8 mouse cellular contexts compared by ENCODE assay signal in the genomic region with DNA sequence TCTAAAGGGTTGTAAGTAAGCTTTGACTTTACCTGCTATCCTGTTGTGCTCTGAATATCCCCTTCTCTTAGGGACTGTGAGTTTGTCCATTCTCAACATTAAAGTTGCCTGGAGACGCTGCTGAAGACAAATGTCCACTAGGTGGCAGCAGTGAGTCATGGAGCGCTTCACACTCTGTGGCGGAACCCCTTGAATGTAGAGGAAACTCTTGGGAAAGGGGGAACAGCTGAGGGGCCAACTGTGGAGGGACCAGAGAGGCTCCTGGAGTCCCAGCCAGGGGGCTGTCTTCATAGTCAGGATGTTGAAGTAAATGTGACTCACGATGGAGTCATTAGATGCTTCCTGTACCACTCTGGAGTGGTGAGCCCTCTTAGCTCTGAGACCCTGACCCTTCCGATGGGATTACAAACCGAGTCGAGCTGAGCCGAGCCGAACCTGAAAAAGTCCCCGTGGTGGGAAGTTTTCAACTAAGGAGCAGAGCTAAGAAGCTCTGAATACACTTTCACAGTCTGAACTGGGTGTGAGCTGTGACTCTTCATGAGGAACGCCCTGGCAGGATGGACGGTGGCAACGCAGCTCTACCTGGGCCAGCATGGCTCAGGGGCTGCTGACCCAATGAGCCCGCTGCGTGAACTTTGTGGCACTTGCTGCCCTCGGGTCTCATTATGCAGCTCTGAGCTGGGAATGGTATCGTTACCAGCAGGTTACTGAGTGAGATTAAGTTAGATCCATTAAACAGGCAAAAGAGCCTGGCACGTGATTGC. TPM values are rescaled to one million over a fixed set of nuclear protein-coding genes. Genes with fewer than 3 reads are reported as not detected.
A peak's percentile ranks its signal among the peaks of the same experiment; 100 is the strongest.
DNase-seq lines count a peak whose midpoint lies in the region; ATAC-seq and TF ChIP-seq lines count a peak whose summit lies in the region.

No protein-coding gene starts in this region.

- 0 out of 2 replicates have a peak, but pooled peaks cover 2% of the 10 kb centered on the region for H3K4me1 ChIP-seq in kidney, embryonic 15.5 days
- no peaks in the 10 kb centered on the region for H3K4me1 ChIP-seq in forebrain, postnatal 0 days (ENCODE audit: insufficient read depth)
- H3K4me1 ChIP-seq in liver, adult 2 months (ENCODE audit: control insufficient read depth, insufficient read depth, low read length), result no peaks in the 10 kb centered on the region
- H3K4me1 ChIP-seq in stomach, postnatal 0 days (replicated peaks; ENCODE audit: control insufficient read depth, insufficient read depth), result no peaks in the 10 kb centered on the region

- peak; percentile 11 for DNase-seq in kidney, adult 11 months
- peak; percentile 87 to 90 for DNase-seq in cerebellum, adult 18-20 months
- DNase-seq in forebrain, postnatal 0 days, result peak; percentile 89
- DNase-seq in kidney, adult 8-10 months, result peak; percentile 18 to 66
- DNase-seq in liver, adult 2 months (ENCODE audit: extremely low read depth, low read depth, low spot score), result peak; percentile 27
- DNase-seq in neural tube, embryonic 10.5 days (ENCODE audit: extremely low spot score, low spot score), result peak; percentile 80
- DNase-seq in stomach, postnatal 0 days (ENCODE audit: low spot score), result peak; percentile 72

- H3K27me3 ChIP-seq in kidney, embryonic 15.5 days, result peaks cover 30% of the 10 kb centered on the region
- H3K27me3 ChIP-seq in forebrain, postnatal 0 days (ENCODE audit: insufficient read depth, low read length), result no peaks in the 10 kb centered on the region; the same call in 1 of the 2 replicates
- H3K27me3 ChIP-seq in liver, adult 2 months (ENCODE audit: control insufficient read depth, insufficient read depth, low read length), result peaks cover 4% of the 10 kb centered on the region; the same call in 1 of the 2 replicates
- no peaks in the 10 kb centered on the region for H3K27me3 ChIP-seq in stomach, postnatal 0 days (ENCODE audit: control insufficient read depth, insufficient read depth, low read length)

- H3K9ac ChIP-seq in kidney, embryonic 15.5 days, result no peak overlapping the region
- H3K9ac ChIP-seq in forebrain, postnatal 0 days, result no peak overlapping the region
- no peak overlapping the region for H3K9ac ChIP-seq in liver, adult 2 months (ENCODE audit: low read depth, low read length)
- H3K9ac ChIP-seq in stomach, postnatal 0 days (ENCODE audit: low read length), result no peak overlapping the region

- no peak for TF ChIP-seq POLR2A in liver, adult 2 months (IDR thresholded peaks at IDR 0.05; ENCODE audit: extremely low read depth, insufficient read depth, low read length)

- no peak overlapping the region for H3K4me2 ChIP-seq in kidney, embryonic 15.5 days
- no peak overlapping the region for H3K4me2 ChIP-seq in forebrain, postnatal 0 days (ENCODE audit: low read depth)
- no peak overlapping the region for H3K4me2 ChIP-seq in stomach, postnatal 0 days (replicated peaks; ENCODE audit: low read depth)

- no peak for ATAC-seq in kidney, embryonic 15.5 days (replicated peaks; ENCODE audit: low FRiP score)
- peak; percentile 70 for ATAC-seq in forebrain, postnatal 0 days
- ATAC-seq in stomach, postnatal 0 days (ENCODE audit: low FRiP score, low TSS enrichment), result peak; percentile 32; the same call in 1 of the 2 replicates

- H3K4me3 ChIP-seq in kidney, embryonic 15.5 days (replicated peaks), result no peak overlapping the region
- no peak overlapping the region for H3K4me3 ChIP-seq in forebrain, postnatal 0 days (ENCODE audit: low read depth, low read length)
- no peak overlapping the region for H3K4me3 ChIP-seq in liver, adult 2 months (ENCODE audit: insufficient read depth, low read depth, low read length)
- H3K4me3 ChIP-seq in stomach, postnatal 0 days (ENCODE audit: low read depth, low read length), result no peak overlapping the region

- H3K36me3 ChIP-seq in kidney, embryonic 15.5 days, result no peaks in the 10 kb centered on the region
- H3K36me3 ChIP-seq in forebrain, postnatal 0 days (ENCODE audit: insufficient read depth), result no peaks in the 10 kb centered on the region
- H3K36me3 ChIP-seq in liver, adult 2 months (ENCODE audit: control insufficient read depth, insufficient read depth, low read length), result no peaks in the 10 kb centered on the region
- H3K36me3 ChIP-seq in stomach, postnatal 0 days (ENCODE audit: control insufficient read depth, insufficient read depth, low read length), result no peaks in the 10 kb centered on the region

- no peaks in the 10 kb centered on the region for H3K9me3 ChIP-seq in kidney, embryonic 15.5 days (replicated peaks)
- no peaks in the 10 kb centered on the region for H3K9me3 ChIP-seq in forebrain, postnatal 0 days (ENCODE audit: low read length)
- H3K9me3 ChIP-seq in stomach, postnatal 0 days (ENCODE audit: control insufficient read depth, low read length), result no peaks in the 10 kb centered on the region

- no peak for TF ChIP-seq EP300 in stomach, postnatal 0 days (optimal IDR thresholded peaks at IDR 0.05)

- 46% methylated on average over 18 of the region's 18 CpGs for WGBS in kidney, embryonic 15.5 days
- 36% methylated on average over 18 of the region's 18 CpGs for WGBS in forebrain, postnatal 0 days
- 37% methylated on average over 18 of the region's 18 CpGs for WGBS in liver, adult 2 months
- WGBS in stomach, postnatal 0 days, result 32% methylated on average over 18 of the region's 18 CpGs

- peak; percentile 99 for TF ChIP-seq CTCF in forebrain, postnatal 0 days (IDR thresholded peaks at IDR 0.05; ENCODE audit: low read depth)
- peak; percentile 85 for TF ChIP-seq CTCF in liver, adult 2 months (IDR thresholded peaks at IDR 0.05; ENCODE audit: low read depth, low read length)
- TF ChIP-seq CTCF in stomach, postnatal 0 days (IDR thresholded peaks at IDR 0.05; ENCODE audit: low read depth), result peak; percentile 98

- no peak overlapping the region for H3K27ac ChIP-seq in kidney, embryonic 15.5 days
- no peak overlapping the region for H3K27ac ChIP-seq in forebrain, postnatal 0 days (ENCODE audit: low read depth, low read length)
- no peak overlapping the region for H3K27ac ChIP-seq in liver, adult 2 months (replicated peaks; ENCODE audit: insufficient read depth, low read depth, low read length)
- no peak overlapping the region for H3K27ac ChIP-seq in stomach, postnatal 0 days (replicated peaks)

- no peaks in the 10 kb centered on the region for H3K79me2 ChIP-seq in liver, adult 2 months (ENCODE audit: control insufficient read depth, insufficient read depth, low read length)

RNA-seq across cellular contexts. Expression of gene Rab37, which starts 7.7 kb away (rescaled TPM):
- 1.7 and 2.1 TPM in 2 replicates for polyA plus RNA-seq in kidney, embryonic 15.5 days (2015; fragmentation: Nextera tagmentation; extraction: Ambion mirVana)
- total RNA-seq in forebrain, postnatal 0 days (2014; rRNA removed), result 0.38 and 0.57 TPM in 2 replicates
- 0.82 and 0.84 TPM in 2 replicates for polyA plus RNA-seq in forebrain, postnatal 0 days (2015; fragmentation: Nextera tagmentation; extraction: Ambion mirVana)
- total RNA-seq in liver, adult 2 months (2014; rRNA removed), result 0.09 and 0.20 TPM in 2 replicates
- polyA plus RNA-seq in liver, adult 2 months (2012; rRNA removed), result 0.16 and 0.20 TPM in 2 replicates
- polyA plus RNA-seq in stomach, postnatal 0 days (2015; fragmentation: Nextera tagmentation; extraction: Ambion mirVana), result 1.7 TPM in 2 replicates

RNA-seq across cellular contexts. Expression of gene Cd300e, which starts 21.6 kb away (rescaled TPM):
- polyA plus RNA-seq in kidney, embryonic 15.5 days (2015; fragmentation: Nextera tagmentation; extraction: Ambion mirVana), result not detected in 2 replicates
- total RNA-seq in forebrain, postnatal 0 days (2014; rRNA removed), result not detected in 2 replicates
- polyA plus RNA-seq in forebrain, postnatal 0 days (2015; fragmentation: Nextera tagmentation; extraction: Ambion mirVana), result 0.09 TPM in 1 of 2 replicates, not detected in the other
- 1.4 and 1.5 TPM in 2 replicates for total RNA-seq in liver, adult 2 months (2014; rRNA removed)
- 0.52 and 1.3 TPM in 2 replicates for polyA plus RNA-seq in liver, adult 2 months (2012; rRNA removed)
- 0.07 TPM in 1 of 2 replicates, not detected in the other for polyA plus RNA-seq in stomach, postnatal 0 days (2015; fragmentation: Nextera tagmentation; extraction: Ambion mirVana)

RNA-seq across cellular contexts. Expression of gene Cd300ld3, which starts 35.3 kb away (rescaled TPM):
- not detected in 2 replicates for polyA plus RNA-seq in kidney, embryonic 15.5 days (2015; fragmentation: Nextera tagmentation; extraction: Ambion mirVana)
- not detected in 2 replicates for total RNA-seq in forebrain, postnatal 0 days (2014; rRNA removed)
- not detected in 2 replicates for polyA plus RNA-seq in forebrain, postnatal 0 days (2015; fragmentation: Nextera tagmentation; extraction: Ambion mirVana)
- 3.7 and 4.1 TPM in 2 replicates for total RNA-seq in liver, adult 2 months (2014; rRNA removed)
- polyA plus RNA-seq in liver, adult 2 months (2012; rRNA removed), result 3.3 and 5.4 TPM in 2 replicates
- not detected in 2 replicates for polyA plus RNA-seq in stomach, postnatal 0 days (2015; fragmentation: Nextera tagmentation; extraction: Ambion mirVana)

RNA-seq across cellular contexts. Expression of gene Cd300ld5, which starts 46.0 kb away (rescaled TPM):
- not detected in 2 replicates for polyA plus RNA-seq in kidney, embryonic 15.5 days (2015; fragmentation: Nextera tagmentation; extraction: Ambion mirVana)
- total RNA-seq in forebrain, postnatal 0 days (2014; rRNA removed), result not detected in 2 replicates
- polyA plus RNA-seq in forebrain, postnatal 0 days (2015; fragmentation: Nextera tagmentation; extraction: Ambion mirVana), result not detected in 2 replicates
- total RNA-seq in liver, adult 2 months (2014; rRNA removed), result 0.18 TPM in 1 of 2 replicates, not detected in the other
- 0.14 TPM in 1 of 2 replicates, not detected in the other for polyA plus RNA-seq in liver, adult 2 months (2012; rRNA removed)
- polyA plus RNA-seq in stomach, postnatal 0 days (2015; fragmentation: Nextera tagmentation; extraction: Ambion mirVana), result not detected in 2 replicates

RNA-seq across cellular contexts. Expression of gene Cd300lf, which starts 50.2 kb away (rescaled TPM):
- polyA plus RNA-seq in kidney, embryonic 15.5 days (2015; fragmentation: Nextera tagmentation; extraction: Ambion mirVana), result 0.36 and 0.49 TPM in 2 replicates
- total RNA-seq in forebrain, postnatal 0 days (2014; rRNA removed), result 0.24 TPM in 1 of 2 replicates, not detected in the other
- 0.05 and 0.18 TPM in 2 replicates for polyA plus RNA-seq in forebrain, postnatal 0 days (2015; fragmentation: Nextera tagmentation; extraction: Ambion mirVana)
- 1.2 and 1.5 TPM in 2 replicates for total RNA-seq in liver, adult 2 months (2014; rRNA removed)
- polyA plus RNA-seq in liver, adult 2 months (2012; rRNA removed), result 0.54 and 1.1 TPM in 2 replicates
- polyA plus RNA-seq in stomach, postnatal 0 days (2015; fragmentation: Nextera tagmentation; extraction: Ambion mirVana), result 0.36 and 0.47 TPM in 2 replicates

Comparison
In these comparisons a context has a peak if more than half of its experiments do, and no peak if none do; other contexts are left out.
1. DNase-seq: peak in every context shown above with its lines; median percentile 89 in forebrain, postnatal 0 days; 88 in cerebellum, adult 18-20 months; 80 in neural tube, embryonic 10.5 days; 72 in stomach, postnatal 0 days; 42 in kidney, adult 8-10 months; 27 in liver, adult 2 months; 11 in kidney, adult 11 months.